Mouse (Mus musculus): ENCODE data around the gene Slc22a21. TPM values are rescaled to one million over a fixed set of nuclear protein-coding genes. Genes with fewer than 3 reads are reported as not detected.

The Slc22a21 gene
- total and polyA plus RNA-seq, 3 experiments = not detected

DNA sequence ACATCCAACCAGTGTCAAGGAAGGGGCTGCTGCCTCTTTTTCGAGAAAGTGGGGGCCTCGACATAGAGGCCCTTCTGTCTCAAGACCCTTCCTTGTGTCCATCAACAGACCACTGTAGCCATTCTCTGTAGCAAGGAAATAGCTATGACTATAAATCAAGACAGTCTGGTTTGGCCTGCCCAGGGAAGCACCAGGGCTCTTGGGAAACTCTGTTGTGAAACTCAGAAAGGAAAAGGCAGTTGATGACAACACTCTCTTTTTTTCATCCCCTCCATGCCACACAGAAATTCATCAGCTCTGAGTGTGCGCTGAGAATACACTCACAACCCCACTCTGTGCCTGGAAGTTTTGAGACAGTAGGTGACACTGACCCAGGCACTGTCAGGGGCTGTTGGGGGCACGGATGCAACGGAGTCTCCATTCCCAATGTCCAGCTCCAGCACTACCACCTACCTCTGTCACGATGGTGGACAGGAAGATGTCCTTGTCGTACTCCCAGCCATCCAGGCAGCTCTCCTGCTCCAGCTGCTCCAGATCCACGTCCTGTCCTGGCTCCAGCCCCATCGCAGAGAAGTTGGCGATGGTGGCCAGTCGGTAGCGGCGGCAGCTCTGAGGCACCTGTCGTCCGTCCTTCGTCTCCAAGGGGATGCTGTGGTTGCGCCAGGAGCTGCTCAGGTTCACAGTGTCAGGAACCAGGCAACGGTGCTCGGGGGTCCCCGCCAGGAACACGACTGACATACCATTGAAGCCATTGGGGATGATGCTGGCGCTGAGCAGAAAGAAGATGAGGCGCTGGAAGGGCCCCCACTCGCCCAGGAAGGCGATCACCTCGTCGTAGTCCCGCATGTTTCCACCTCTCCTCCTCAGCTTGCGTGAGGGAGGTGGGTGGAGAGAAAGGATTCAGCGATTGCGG is 47.3 kb upstream of the Slc22a21 start:
- H3K9ac ChIP-seq (ENCODE audit: insufficient read depth, low read depth) = no peak overlapping the region

GRCm38 (mm10) chr11:54026491-54027041 is 46.4 kb upstream of the Slc22a21 start:
- H3K79me2 ChIP-seq (replicated peaks; ENCODE audit: control insufficient read depth, extremely low read depth, insufficient read depth, poor library complexity, severe bottlenecking) = no peaks in the 10 kb centered on the region
- H3K4me2 ChIP-seq (ENCODE audit: insufficient read depth, low read depth, poor library complexity, severe bottlenecking) = no peak overlapping the region
- no peak for DNase-seq (ENCODE audit: extremely low read depth)
- peaks cover 3 to 8% of the 10 kb centered on the region in 2 experiments; a peak in 2 of 4 replicates for H3K4me1 ChIP-seq (ENCODE audit: control insufficient read depth in 1 of 2, insufficient read depth in 2 of 2)
- in situ Hi-C loops (cut with MboI; ENCODE audit: low pct_ligation_motif_present, low pct_unique_long_range_greater_than_20kb, low sequenced_read_pairs) (no loop called here), dilution Hi-C loops (cut with MboI; ENCODE audit: extremely low pct_ligation_motif_present, extremely low pct_unique_long_range_greater_than_20kb, low sequenced_read_pairs) (no loop called here)
- H3K27ac ChIP-seq (ENCODE audit: insufficient read depth, low read depth) = no peak overlapping the region
- H3K36me3 ChIP-seq (replicated peaks in 1 of 2; ENCODE audit: control insufficient read depth in 1 of 2, insufficient read depth in 1 of 2, low read length in 1 of 2) = no peaks in the 10 kb centered on the region
- H3K4me3 ChIP-seq (replicated peaks in 1 of 3; ENCODE audit: low read depth in 2 of 3, low read length in 2 of 3, poor library complexity in 1 of 3) = no peak overlapping the region
- no peak overlapping the region for H3K9ac ChIP-seq (ENCODE audit: insufficient read depth, low read depth)
- H3K9me3 ChIP-seq (replicated peaks; ENCODE audit: low read length) = no peaks in the 10 kb centered on the region
- TF ChIP-seq CTCF (conservative IDR thresholded peaks at IDR 0.05 in 1 of 2, IDR thresholded peaks at IDR 0.05 in 1 of 2; ENCODE audit: low read depth in 2 of 2, low read length in 2 of 2) (no peak), MAZ (IDR thresholded peaks at IDR 0.05; ENCODE audit: low read depth, low read length) (no peak), NELFE (IDR thresholded peaks at IDR 0.05; ENCODE audit: low read depth, low read length) (no peak), MEF2A (IDR thresholded peaks at IDR 0.05; ENCODE audit: borderline replicate concordance, low read depth, low read length) (no peak), MXI1 (IDR thresholded peaks at IDR 0.05; ENCODE audit: low read depth, low read length) (no peak), EP300 (IDR thresholded peaks at IDR 0.05; ENCODE audit: low read length) (no peak), BHLHE40 (IDR thresholded peaks at IDR 0.05; ENCODE audit: low read depth, low read length) (no peak)
- peaks cover 18% of the 10 kb centered on the region for H3K27me3 ChIP-seq (replicated peaks)

More for the DNA sequence above, 47.3 kb upstream of the Slc22a21 start:
- dilution Hi-C loops (cut with MboI; ENCODE audit: extremely low pct_ligation_motif_present, extremely low pct_unique_long_range_greater_than_20kb, low sequenced_read_pairs) (no loop called here), in situ Hi-C loops (cut with MboI; ENCODE audit: low pct_ligation_motif_present, low pct_unique_long_range_greater_than_20kb, low sequenced_read_pairs) (no loop called here)
- TF ChIP-seq BHLHE40 (IDR thresholded peaks at IDR 0.05; ENCODE audit: low read depth, low read length) = no peak
- no peak for TF ChIP-seq USF1 (IDR thresholded peaks at IDR 0.05; ENCODE audit: low read depth, low read length)
- no peak for TF ChIP-seq CHD1 (IDR thresholded peaks at IDR 0.05; ENCODE audit: low read depth, low read length)
- no peak for TF ChIP-seq MEF2A (IDR thresholded peaks at IDR 0.05; ENCODE audit: borderline replicate concordance, low read depth, low read length)
- TF ChIP-seq MXI1 (IDR thresholded peaks at IDR 0.05; ENCODE audit: low read depth, low read length) = no peak
- TF ChIP-seq MAFK (IDR thresholded peaks at IDR 0.05; ENCODE audit: insufficient replicate concordance, low read length) = no peak
- H3K27me3 ChIP-seq (replicated peaks) = peaks cover 18% of the 10 kb centered on the region
- peaks cover 3 to 8% of the 10 kb centered on the region in 2 experiments; a peak in 2 of 4 replicates for H3K4me1 ChIP-seq (ENCODE audit: control insufficient read depth in 1 of 2, insufficient read depth in 2 of 2)
- no peaks in the 10 kb centered on the region for H3K9me3 ChIP-seq (replicated peaks; ENCODE audit: low read length)
- no peak for DNase-seq (ENCODE audit: extremely low read depth)
- no peaks in the 10 kb centered on the region for H3K36me3 ChIP-seq (replicated peaks in 1 of 2; ENCODE audit: control insufficient read depth in 1 of 2, insufficient read depth in 1 of 2, low read length in 1 of 2)
- no peak overlapping the region for H3K4me2 ChIP-seq (ENCODE audit: insufficient read depth, low read depth, poor library complexity, severe bottlenecking)
- H3K27ac ChIP-seq (ENCODE audit: insufficient read depth, low read depth) = no peak overlapping the region
- H3K4me3 ChIP-seq (replicated peaks in 1 of 3; ENCODE audit: low read depth in 2 of 3, low read length in 2 of 3, poor library complexity in 1 of 3) = no peak overlapping the region
- H3K79me2 ChIP-seq (replicated peaks; ENCODE audit: control insufficient read depth, extremely low read depth, insufficient read depth, poor library complexity, severe bottlenecking) = no peaks in the 10 kb centered on the region
